Mouse (Mus musculus) cortical plate, adult 2 months (tissue): ENCODE results near the gene Slc3a1. TPM values are rescaled to one million over a fixed set of nuclear protein-coding genes. Genes with fewer than 3 reads are reported as not detected.

ENCODE experiments used
- H3K27ac ChIP-seq: fragments of 200-500 bp; 2 replicates; pipeline ENCODE4 v1.5.1; 2012; ENCODE audit warnings: low read length, control low read depth, inconsistent platforms; ENCODE audit not compliant: insufficient read depth
- H3K4me1 ChIP-seq: fragments of 200-500 bp; 2 replicates; pipeline ENCODE4 v1.6.1; 2011; ENCODE audit warnings: low read length; ENCODE audit not compliant: control insufficient read depth, insufficient read depth
- H3K4me3 ChIP-seq: fragments of 200-500 bp; 2 replicates; pipeline ENCODE4 v1.5.1; 2011; ENCODE audit warnings: mild to moderate bottlenecking, low read length, control low read depth; ENCODE audit not compliant: insufficient read depth
- CTCF ChIP-seq: fragments of 200-500 bp; IDR thresholded peaks from 2 replicates; pipeline ENCODE4 v1.5.1; 2011; ENCODE audit warnings: mild to moderate bottlenecking, control low read depth, low read length; ENCODE audit not compliant: insufficient read depth; ENCODE audit errors: extremely low read depth
- POLR2A ChIP-seq: fragments of 200-500 bp; IDR thresholded peaks from 2 replicates; pipeline ENCODE4 v1.6.1; 2011; ENCODE audit warnings: mild to moderate bottlenecking, low read length, control low read depth; ENCODE audit not compliant: insufficient read depth; ENCODE audit errors: extremely low read depth
- polyA plus RNA-seq: library from polyadenylated mRNA; depleted of rRNA; stranded (reverse); fragments of >200 nt; gene quantifications from 2 replicates; pipeline ENCODE4 v1.2.3, GENCODE M21; 2012

Slc3a1 gene
- polyA plus RNA-seq, 1 experiment = 0.10 TPM

- Histone ChIP-seq H3K4me3 (no peak overlapping the region), H3K4me1 (peaks cover 1% of the 10 kb centered on the region), H3K27ac (no peak overlapping the region)
- no peak for TF ChIP-seq CTCF
- TF ChIP-seq POLR2A = no peak
These were observed 9.8 kb upstream of the Slc3a1 start for GRCm38 (mm10) chr17:85018344-85018743.

- H3K4me3 ChIP-seq = no peak overlapping the region
- H3K27ac ChIP-seq = no peak overlapping the region
- TF ChIP-seq CTCF (no peak), POLR2A (no peak)
- peaks cover 1% of the 10 kb centered on the region for H3K4me1 ChIP-seq
These were observed 9.4 kb upstream of the Slc3a1 start for GRCm38 (mm10) chr17:85018794-85019193.

- Histone ChIP-seq H3K4me1 (peaks cover 1% of the 10 kb centered on the region), H3K4me3 (no peak overlapping the region), H3K27ac (no peak overlapping the region)
- TF ChIP-seq CTCF = no peak
- TF ChIP-seq POLR2A = no peak
These were observed 7.8 kb upstream of the Slc3a1 start for GRCm38 (mm10) chr17:85020343-85020742.

DNA sequence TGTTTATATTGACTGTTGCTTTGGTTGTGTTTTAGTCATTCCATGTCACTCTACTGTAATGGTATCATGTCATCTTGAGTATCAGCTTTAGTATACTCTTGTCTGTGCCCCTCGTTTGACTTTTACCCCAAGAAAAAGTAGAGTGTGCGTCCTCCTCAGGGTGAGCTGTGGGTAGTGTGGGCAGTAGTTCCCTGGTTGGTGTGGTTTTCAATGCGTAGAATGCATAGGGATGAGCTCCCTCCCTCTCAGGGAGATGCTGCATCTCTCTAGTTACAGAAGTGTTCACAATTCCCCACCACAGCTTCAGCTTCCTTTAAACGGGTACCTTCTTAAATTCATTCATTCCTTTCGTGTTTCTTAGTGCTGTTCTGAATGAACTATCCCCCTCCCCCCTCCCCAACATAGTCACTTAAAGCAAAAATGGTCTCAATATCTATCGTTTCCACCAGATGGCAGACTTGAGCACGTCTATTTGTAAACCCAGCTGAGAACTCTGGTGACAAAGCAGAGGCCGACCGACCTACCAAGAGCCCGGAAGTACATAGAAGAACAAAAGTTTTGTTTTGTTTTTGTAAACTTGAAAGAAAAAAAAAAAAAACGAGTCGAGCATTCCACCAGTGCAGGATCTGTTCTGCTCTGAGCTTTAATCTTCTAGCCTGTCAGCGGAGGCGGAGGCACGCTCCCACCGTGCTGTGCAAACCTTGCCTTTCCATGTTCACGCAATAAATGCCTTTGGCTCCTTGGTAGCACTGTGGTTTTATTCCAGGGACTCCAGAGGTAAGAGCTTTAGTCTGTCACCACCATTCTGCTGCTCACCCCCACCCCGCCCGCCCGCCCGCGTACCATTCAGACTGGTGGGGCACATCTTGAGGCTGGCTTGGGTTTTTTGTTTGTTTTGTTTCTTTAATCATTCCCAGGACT, 4.7 kb upstream of the Slc3a1 start:
- H3K4me1 ChIP-seq = peaks cover 1% of the 10 kb centered on the region
- no peak overlapping the region for H3K4me3 ChIP-seq
- no peak overlapping the region for H3K27ac ChIP-seq
- TF ChIP-seq CTCF = peak; percentile 31; the same call in 1 of the 2 replicates
- TF ChIP-seq POLR2A = no peak

GRCm38 (mm10) chr17:85024237-85024636, 3.9 kb upstream of the Slc3a1 start:
- H3K4me1 ChIP-seq = no peaks in the 10 kb centered on the region; the same call in 1 of the 2 replicates
- TF ChIP-seq POLR2A (no peak), CTCF (no peak)
- no peak overlapping the region for H3K27ac ChIP-seq
- no peak overlapping the region for H3K4me3 ChIP-seq

GRCm38 (mm10) chr17:85025151-85025550, 3.0 kb upstream of the Slc3a1 start:
- no peak overlapping the region for H3K4me3 ChIP-seq
- H3K27ac ChIP-seq = no peak overlapping the region
- no peak for TF ChIP-seq POLR2A
- TF ChIP-seq CTCF = no peak
- no peaks in the 10 kb centered on the region; the same call in 1 of the 2 replicates for H3K4me1 ChIP-seq

- TF ChIP-seq POLR2A (no peak), CTCF (no peak)
- Histone ChIP-seq H3K4me1 (no peaks in the 10 kb centered on the region; the same call in 1 of the 2 replicates), H3K27ac (no peak overlapping the region), H3K4me3 (no peak overlapping the region)
These were observed 1.7 kb upstream of the Slc3a1 start for GRCm38 (mm10) chr17:85026436-85026835.

DNA sequence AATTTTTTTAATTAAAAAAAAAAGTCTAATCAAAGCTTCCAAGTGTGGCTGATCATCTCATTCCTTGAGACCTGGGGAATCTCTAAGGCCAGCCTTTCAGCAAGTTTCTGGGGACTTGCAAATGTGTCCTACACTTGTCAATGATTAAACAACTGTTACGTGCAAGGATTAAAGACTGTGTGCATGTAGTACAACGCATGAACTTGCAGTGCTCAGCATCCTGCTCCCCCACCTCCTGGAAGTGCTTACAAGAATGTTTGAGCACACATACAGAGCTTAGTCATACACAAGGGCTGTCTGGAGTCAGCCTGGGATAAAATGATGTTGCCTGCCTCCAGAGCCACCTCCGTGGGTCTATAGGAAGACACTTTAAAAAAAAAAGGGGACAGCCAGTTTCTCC, 929 bp upstream of the Slc3a1 start:
- TF ChIP-seq CTCF (no peak), POLR2A (no peak)
- Histone ChIP-seq H3K4me1 (no peaks in the 10 kb centered on the region; the same call in 1 of the 2 replicates), H3K4me3 (no peak overlapping the region)

DNA sequence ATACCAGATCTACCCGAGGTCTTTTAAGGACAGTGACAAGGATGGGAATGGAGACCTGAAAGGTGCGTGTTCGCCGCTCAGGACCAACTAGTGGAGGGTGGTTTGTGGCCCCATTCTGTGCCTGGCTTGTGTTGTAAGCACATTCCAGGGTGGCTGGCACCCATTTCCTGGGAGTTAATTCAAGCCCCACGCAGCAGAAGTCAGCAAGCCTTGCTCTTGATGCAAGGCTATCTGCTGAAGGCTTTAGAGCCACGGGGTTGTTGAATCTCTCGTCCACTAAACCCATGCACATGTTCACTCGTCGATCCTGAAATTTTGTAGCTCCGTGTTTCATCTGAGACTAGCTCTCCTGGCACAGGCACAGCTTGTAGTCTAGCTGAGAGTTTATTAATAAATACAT, 621 bp downstream of the Slc3a1 start:
- Histone ChIP-seq H3K27ac (no peak overlapping the region), H3K4me1 (no peaks in the 10 kb centered on the region), H3K4me3 (no peak overlapping the region)
- TF ChIP-seq CTCF (no peak), POLR2A (no peak)

More for the DNA sequence above, 929 bp upstream of the Slc3a1 start:
- H3K27ac ChIP-seq = no peak overlapping the region

GRCm38 (mm10) chr17:85030651-85031050, 2.5 kb downstream of the Slc3a1 start:
- no peaks in the 10 kb centered on the region for H3K4me1 ChIP-seq
- TF ChIP-seq CTCF (no peak), POLR2A (no peak)

More at GRCm38 (mm10) chr17:85030651-85031050, 2.5 kb downstream of the Slc3a1 start:
- no peak overlapping the region for H3K27ac ChIP-seq
- no peak overlapping the region for H3K4me3 ChIP-seq
